Mouse (Mus musculus) adrenal gland, postnatal 14 days (tissue): ENCODE measurements around the gene Ppm1j. TPM values are rescaled to one million over a fixed set of nuclear protein-coding genes. Genes with fewer than 3 reads are reported as not detected.
A peak's percentile ranks its signal among the peaks of the same experiment; 100 is the strongest.

Experiments used
- DNase-seq: peaks from one replicate; pipeline ENCODE4 v3.0.0; 2021; ENCODE audit warnings: mixed read lengths
- total RNA-seq: library from RNA; stranded (reverse); gene quantifications from 2 replicates; pipeline ENCODE4 v1.2.3, GENCODE M21; 2021

Ppm1j gene
- total RNA-seq, 1 experiment from 2014 or later = 5.7 TPM

GRCm38 (mm10) chr3:104783971-104784500 lies 3.2 kb downstream of the Ppm1j start:
- no peak for DNase-seq

- DNase-seq = no peak
Measured at GRCm38 (mm10) chr3:104785284-104785683, 4.4 kb downstream of the Ppm1j start.

GRCm38 (mm10) chr3:104788075-104788474 lies 7.2 kb downstream of the Ppm1j start, which contains the start of gene Rhoc:
Gene Rhoc (plus strand): TSS chr3:104788375.
- no peak for DNase-seq

- peak; percentile 91 for DNase-seq
Measured at GRCm38 (mm10) chr3:104788561-104789311, 7.9 kb downstream of the Ppm1j start.

GRCm38 (mm10) chr3:104789312-104789605 lies 8.4 kb downstream of the Ppm1j start:
- no peak for DNase-seq

GRCm38 (mm10) chr3:104789822-104790221 lies 9.0 kb downstream of the Ppm1j start:
- DNase-seq = peak; percentile 74

GRCm38 (mm10) chr3:104790401-104790937 lies 9.6 kb downstream of the Ppm1j start:
- peak; percentile 62 for DNase-seq

GRCm38 (mm10) chr3:104791017-104791416 lies 10.2 kb downstream of the Ppm1j start:
- DNase-seq = peak; percentile 25

- no peak for DNase-seq
Measured at GRCm38 (mm10) chr3:104791671-104792070, 10.8 kb downstream of the Ppm1j start.

GRCm38 (mm10) chr3:104792360-104793270 lies 11.8 kb downstream of the Ppm1j start:
- no peak for DNase-seq

- DNase-seq = peak; percentile 96
Measured at GRCm38 (mm10) chr3:104793871-104794828, 13.3 kb downstream of the Ppm1j start.

- no peak for DNase-seq
Measured at GRCm38 (mm10) chr3:104794953-104795470, 14.2 kb downstream of the Ppm1j start.

- peak; percentile 64 for DNase-seq
Measured at GRCm38 (mm10) chr3:104795661-104796340, 14.9 kb downstream of the Ppm1j start.

- no peak for DNase-seq
Measured at GRCm38 (mm10) chr3:104796430-104797082, 15.7 kb downstream of the Ppm1j start.

- DNase-seq = no peak
Measured at GRCm38 (mm10) chr3:104800681-104801080, 19.8 kb downstream of the Ppm1j start.

GRCm38 (mm10) chr3:104801481-104801880 lies 20.6 kb downstream of the Ppm1j start:
- DNase-seq = no peak

- DNase-seq = no peak
Measured at GRCm38 (mm10) chr3:104804312-104804711, 23.5 kb downstream of the Ppm1j start.

GRCm38 (mm10) chr3:104805539-104805938 lies 24.7 kb downstream of the Ppm1j start:
- DNase-seq = no peak

GRCm38 (mm10) chr3:104811752-104812151 lies 30.9 kb downstream of the Ppm1j start:
- no peak for DNase-seq

- DNase-seq = no peak
Measured at GRCm38 (mm10) chr3:104812254-104812653, 31.4 kb downstream of the Ppm1j start.
